Mouse (Mus musculus) gastrocnemius, postnatal 4 days (tissue): Measurements from ENCODE around the gene Ddx43. TPM values are rescaled to one million over a fixed set of nuclear protein-coding genes. Genes with fewer than 3 reads are reported as not detected.
A peak's percentile ranks its signal among the peaks of the same experiment; 100 is the strongest.

Experiments
- DNase-seq, 2 experiments: peaks; one replicate each; pipeline ENCODE4 v3.0.0; 2021 to 2022; ENCODE audit warnings: low spot score in 2 of 2, mixed read lengths in 2 of 2
- total RNA-seq, 2 experiments: library from RNA; stranded (reverse); gene quantifications; 2 replicates each; pipeline ENCODE4 v1.2.3; 2021

Gene Ddx43
- total RNA-seq, 2 experiments from 2014 or later = 0.12 to 0.18 TPM

DNA sequence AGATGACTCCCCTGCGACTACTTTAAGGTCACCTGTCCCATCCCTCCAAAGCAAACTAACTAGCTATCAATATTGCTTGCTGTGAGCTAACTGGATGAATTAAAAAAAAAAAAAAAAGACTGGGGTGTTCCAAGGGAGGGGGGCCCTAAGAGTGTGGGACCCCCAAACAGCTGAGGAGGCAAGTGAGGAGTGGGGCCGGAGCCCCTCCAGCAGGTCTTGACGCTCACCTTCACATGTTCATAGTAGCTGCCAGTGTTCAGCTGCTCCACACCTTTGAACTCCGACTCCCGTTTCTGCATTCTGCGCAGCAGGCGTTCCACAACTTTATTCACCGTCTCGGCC is 46.6 kb downstream of the Ddx43 start:
- DNase-seq = no peak

GRCm38 (mm10) chr9:78442579-78443392 is 47.2 kb downstream of the Ddx43 start, which contains the start of gene Cgas:
Gene Cgas (minus strand): TSS chr9:78443237.
- peak; percentile 19 to 61 for DNase-seq

DNA sequence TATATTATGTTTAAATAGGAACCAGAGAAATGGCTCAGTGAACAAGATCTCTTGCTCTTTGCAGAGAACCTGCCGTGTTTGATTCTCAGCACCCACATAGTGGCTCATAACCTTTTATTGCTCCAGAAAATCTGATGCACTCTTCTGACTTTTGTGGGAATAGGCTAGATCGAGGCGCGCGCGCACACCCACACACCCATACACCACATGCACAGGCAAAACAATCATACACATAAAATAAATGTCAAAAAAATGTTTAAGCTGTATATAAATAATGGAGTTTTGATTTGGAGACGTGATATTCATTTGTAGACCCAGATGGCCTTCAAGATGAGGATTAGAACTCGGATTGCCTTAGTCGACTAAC is 52.0 kb downstream of the Ddx43 start:
- DNase-seq = no peak

GRCm38 (mm10) chr9:78447973-78448873 is 52.6 kb downstream of the Ddx43 start, which contains the start of the genes Mto1 and Gm17324:
Gene Mto1 (plus strand): TSS chr9:78448208.
Gene Gm17324 (minus strand): TSS chr9:78448786.
- peak; percentile 81 to 91 for DNase-seq

DNA sequence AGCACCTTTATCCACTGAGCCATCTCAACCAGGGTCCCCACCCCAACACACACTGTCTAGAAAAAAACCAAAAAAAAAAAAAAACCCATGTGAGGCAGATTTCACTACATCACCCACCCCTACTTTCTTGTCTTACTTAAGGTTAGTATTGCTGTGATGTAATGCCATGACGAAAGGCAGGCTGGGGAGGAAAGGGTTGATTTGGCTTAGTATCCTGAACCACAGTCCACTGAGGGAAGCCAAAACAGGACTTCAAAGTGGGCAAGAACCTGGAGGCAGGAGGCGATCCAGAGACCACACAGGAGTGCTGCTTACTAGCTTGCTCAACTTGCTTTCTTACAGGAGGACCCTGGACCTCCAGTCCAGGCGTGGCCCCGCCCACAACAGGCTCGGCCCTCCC is 54.8 kb downstream of the Ddx43 start:
- DNase-seq = no peak

DNA sequence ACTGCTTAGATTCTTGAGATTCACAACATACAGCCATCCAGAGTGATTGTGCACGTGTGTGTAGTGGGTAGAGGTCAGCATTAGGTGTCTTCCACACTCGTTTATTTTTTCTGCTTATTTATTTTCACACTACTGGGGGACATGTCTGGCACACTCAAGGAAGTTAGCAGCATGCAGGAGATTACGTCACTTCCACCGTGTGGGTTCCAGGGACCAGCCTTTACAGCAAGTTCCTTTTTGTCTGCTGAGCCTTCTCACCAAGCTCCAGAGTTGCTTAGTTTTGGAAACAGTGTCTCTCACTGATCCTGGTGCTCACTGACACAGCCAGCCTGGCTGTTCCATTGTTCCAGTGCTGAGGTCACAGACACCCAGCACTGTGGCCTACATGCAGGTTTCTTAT is 55.8 kb downstream of the Ddx43 start:
- no peak for DNase-seq

GRCm38 (mm10) chr9:78457026-78457425 is 61.4 kb downstream of the Ddx43 start:
- DNase-seq = no peak

DNA sequence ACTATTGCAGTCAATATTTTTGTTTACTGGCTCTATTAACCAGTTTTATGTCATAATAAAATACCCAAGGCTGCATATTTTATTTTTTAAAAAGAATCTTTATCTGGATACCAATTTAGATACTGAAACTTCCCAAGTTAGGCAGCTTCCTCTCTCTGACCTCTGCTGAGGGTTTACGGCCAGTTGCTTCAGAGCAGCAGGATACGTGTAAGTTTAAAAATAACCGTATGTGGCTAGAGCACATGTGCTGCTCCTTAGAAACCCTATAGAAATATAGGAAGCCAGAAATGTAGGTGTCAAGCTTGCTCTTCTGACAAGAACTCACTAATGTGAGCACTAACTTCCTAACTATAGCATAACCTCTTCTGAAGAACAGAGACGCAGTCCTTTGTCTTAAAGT is 67.8 kb downstream of the Ddx43 start:
- DNase-seq = no peak

DNA sequence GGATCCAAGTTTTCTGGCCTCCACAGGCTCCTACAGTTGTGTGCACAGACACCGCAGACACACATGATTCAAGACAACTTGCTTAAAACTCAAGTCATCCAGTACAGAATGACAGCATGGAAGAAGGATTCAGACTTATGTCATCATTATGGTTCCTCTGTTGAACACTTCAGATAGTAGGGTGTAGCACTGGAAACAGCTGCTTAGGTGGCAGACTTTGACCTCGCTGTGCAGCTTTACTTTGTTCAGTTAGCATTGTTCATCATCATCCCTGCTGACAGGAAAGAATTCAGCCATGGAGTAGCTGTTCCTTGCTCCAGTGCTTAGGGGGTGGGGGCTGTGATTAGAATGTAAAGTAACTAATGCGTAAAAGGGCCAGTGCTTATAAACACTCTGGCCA is 70.1 kb downstream of the Ddx43 start:
- no peak for DNase-seq

Other genes starting within 250 kb of the Ddx43 start
- 1 to 10 TPM; 7.1 to 8.6 TPM for gene Gsta4, start 213.0 kb upstream of the Ddx43 start, total RNA-seq
- not detected for gene Gsta1, start 165.1 kb upstream of the Ddx43 start, total RNA-seq
- not detected for gene Gm3776, start 138.6 kb upstream of the Ddx43 start, total RNA-seq
- not detected for gene Gm10639, start 105.9 kb upstream of the Ddx43 start, total RNA-seq
- gene Omt2a, start 81.0 kb upstream of the Ddx43 start, total RNA-seq = not detected
- not detected for gene Omt2b, start 68.2 kb upstream of the Ddx43 start, total RNA-seq
- not detected for gene Gsta2, start 40.0 kb upstream of the Ddx43 start, total RNA-seq
- gene Dppa5a, start 27.6 kb upstream of the Ddx43 start, total RNA-seq = not detected
- under 1 TPM in 1 of 2 experiments, not detected in 1; 0.20 TPM for gene Ooep, start 17.1 kb upstream of the Ddx43 start, total RNA-seq
- gene Cgas, start 47.5 kb downstream of the Ddx43 start, total RNA-seq = 1 to 10 TPM; 1.3 to 1.7 TPM
- 10 to 100 TPM; 14.7 to 17.4 TPM for gene Mto1, start 52.4 kb downstream of the Ddx43 start, total RNA-seq
- under 1 TPM in 1 of 2 experiments, not detected in 1; 0.52 TPM for gene Gm17324, start 53.0 kb downstream of the Ddx43 start, total RNA-seq
- gene Eef1a1, start 93.4 kb downstream of the Ddx43 start, total RNA-seq = 1,000 to 10,000 TPM; 5,472 to 6,062 TPM
- gene Slc17a5, start 192.3 kb downstream of the Ddx43 start, total RNA-seq = 1 to 10 TPM; 7.6 to 7.9 TPM
- 10 to 100 TPM; 11.9 to 13.0 TPM for gene Cd109, start 219.8 kb downstream of the Ddx43 start, total RNA-seq